Mouse (Mus musculus) hindbrain, postnatal 0 days (tissue): ENCODE results near the gene Lbx1. TPM values are rescaled to one million over a fixed set of nuclear protein-coding genes. Genes with fewer than 3 reads are reported as not detected.

Experiments
- ATAC-seq: fragments of 200-750 bp; cut with Nextera tagmentation; 2 replicates; pipeline ENCODE4 v1.8.0; 2017; ENCODE audit warnings: mild to moderate bottlenecking, moderate TSS enrichment, moderate library complexity
- DNase-seq: peaks from one replicate; pipeline ENCODE4 v3.0.0-alpha.2; 2015; ENCODE audit warnings: low spot score
- H3K27ac ChIP-seq: fragments of 300-500 bp; sonication (generic); 2 replicates; pipeline ENCODE4 v1.5.1; 2014; ENCODE audit warnings: mild to moderate bottlenecking
- H3K27me3 ChIP-seq: fragments of 300-500 bp; sonication (generic); 2 replicates; pipeline ENCODE4 v1.6.1; 2014; ENCODE audit warnings: low read length, mixed read lengths; ENCODE audit not compliant: insufficient read depth
- H3K36me3 ChIP-seq: fragments of 300-500 bp; sonication (generic); 2 replicates; pipeline ENCODE4 v1.6.1; 2014; ENCODE audit warnings: low read length, mixed read lengths; ENCODE audit not compliant: insufficient read depth
- H3K4me1 ChIP-seq: fragments of 300-500 bp; sonication (generic); 2 replicates; pipeline ENCODE4 v1.6.1; 2014; ENCODE audit warnings: antibody characterized with exemption, low read length, mixed read lengths; ENCODE audit not compliant: insufficient read depth
- H3K4me2 ChIP-seq: fragments of 300-500 bp; sonication (generic); 2 replicates; pipeline ENCODE4 v1.6.1; 2014; ENCODE audit warnings: low read depth, mild to moderate bottlenecking, low read length, moderate library complexity, mixed read lengths
- H3K4me3 ChIP-seq: fragments of 300-500 bp; sonication (generic); 2 replicates; pipeline ENCODE4 v1.5.1; 2014; ENCODE audit warnings: low read length
- H3K9ac ChIP-seq: fragments of 300-500 bp; sonication (generic); replicated peaks from 2 replicates; pipeline ENCODE4 v1.6.1; 2014; ENCODE audit warnings: mild to moderate bottlenecking, low read length, moderate library complexity, mixed read lengths
- H3K9me3 ChIP-seq: fragments of 300-500 bp; sonication (generic); 2 replicates; pipeline ENCODE4 v1.6.1; 2016; ENCODE audit warnings: low read length, mixed read lengths
- CTCF ChIP-seq: IDR thresholded peaks from 2 replicates; pipeline ENCODE4 v1.5.1; 2016; ENCODE audit warnings: antibody characterized with exemption, control low read depth, low read depth
- WGBS: fragments of 180-500 bp; shearing (Covaris S2); extraction: QIAGEN DNeasy Blood & Tissue Kit; methylation state at CpG from one replicate; pipeline ENCODE4 v1.1.7; 2014; 5-methylcytosine and 5-hydroxymethylcytosine counted together
- polyA plus RNA-seq: library from polyadenylated mRNA; unstranded; fragments of >200 nt; fragmentation: Nextera tagmentation; extraction: Ambion mirVana; gene quantifications from 2 replicates; pipeline ENCODE4 v1.2.1, GENCODE M21; 2015
- total RNA-seq: library from RNA; depleted of rRNA; stranded (reverse); fragments of >200 nt; gene quantifications from 2 replicates; pipeline ENCODE4 v1.2.3, GENCODE M21; 2014

Lbx1 gene
- total and polyA plus RNA-seq, 2 experiments from 2014 or later = 9.2 to 27.0 TPM

- WGBS = 1% methylated on average over 29 of the region's 29 CpGs
Observed at GRCm38 (mm10) chr19:45220593-45221457, 14.8 kb downstream of the Lbx1 start.

GRCm38 (mm10) chr19:45216240-45216639, 19.4 kb downstream of the Lbx1 start:
- Histone ChIP-seq H3K9ac (no peak overlapping the region), H3K4me1 (no peaks in the 10 kb centered on the region), H3K27ac (no peak overlapping the region), H3K4me2 (no peak overlapping the region), H3K4me3 (no peak overlapping the region), H3K36me3 (no peaks in the 10 kb centered on the region), H3K27me3 (peaks cover 5% of the 10 kb centered on the region), H3K9me3 (no peaks in the 10 kb centered on the region)
- ATAC-seq (peak; percentile 51; the same call in 1 of the 2 replicates), DNase-seq (peak; percentile 71)
- peak; percentile 76 for TF ChIP-seq CTCF
- WGBS = 3% methylated on average over 9 of the region's 9 CpGs

More at GRCm38 (mm10) chr19:45220593-45221457, 14.8 kb downstream of the Lbx1 start:
- DNase-seq = peak; percentile 92
- Histone ChIP-seq H3K9me3 (no peaks in the 10 kb centered on the region), H3K4me3 (peak overlapping the region; percentile 26), H3K27ac (no peak overlapping the region), H3K4me1 (no peaks in the 10 kb centered on the region), H3K27me3 (peaks cover 46% of the 10 kb centered on the region), H3K9ac (no peak overlapping the region), H3K4me2 (peak overlapping the region; percentile 59), H3K36me3 (no peaks in the 10 kb centered on the region)
- ATAC-seq = peak; percentile 68
- peak; percentile 98 for TF ChIP-seq CTCF

GRCm38 (mm10) chr19:45215431-45215830, 20.2 kb downstream of the Lbx1 start:
- 82% methylated on average over 4 of the region's 4 CpGs for WGBS
- TF ChIP-seq CTCF = no peak
- no peak overlapping the region for H3K27ac ChIP-seq

GRCm38 (mm10) chr19:45209776-45210422, 25.7 kb downstream of the Lbx1 start:
- Histone ChIP-seq H3K27ac (no peak overlapping the region), H3K36me3 (no peaks in the 10 kb centered on the region), H3K27me3 (peaks cover 4% of the 10 kb centered on the region; the same call in 1 of the 2 replicates), H3K9ac (no peak overlapping the region), H3K4me3 (no peak overlapping the region), H3K4me2 (no peak overlapping the region), H3K4me1 (no peaks in the 10 kb centered on the region), H3K9me3 (no peaks in the 10 kb centered on the region)
- no peak for ATAC-seq
- DNase-seq = no peak
- TF ChIP-seq CTCF = no peak
- 86% methylated on average over 14 of the region's 14 CpGs for WGBS

More at GRCm38 (mm10) chr19:45215431-45215830, 20.2 kb downstream of the Lbx1 start:
- H3K4me2 ChIP-seq = no peak overlapping the region
- H3K4me1 ChIP-seq = no peaks in the 10 kb centered on the region
- peaks cover 5% of the 10 kb centered on the region for H3K27me3 ChIP-seq
- no peaks in the 10 kb centered on the region for H3K9me3 ChIP-seq
- H3K9ac ChIP-seq = no peak overlapping the region
- DNase-seq (no peak), ATAC-seq (no peak)
- H3K4me3 ChIP-seq = no peak overlapping the region
- H3K36me3 ChIP-seq = no peaks in the 10 kb centered on the region

- no peaks in the 10 kb centered on the region for H3K4me1 ChIP-seq
Observed at GRCm38 (mm10) chr19:45209191-45209590, 26.4 kb downstream of the Lbx1 start.

GRCm38 (mm10) chr19:45208438-45209060, 27.1 kb downstream of the Lbx1 start:
- DNase-seq (no peak), ATAC-seq (no peak)
- H3K9me3 ChIP-seq = no peaks in the 10 kb centered on the region
- H3K36me3 ChIP-seq = no peaks in the 10 kb centered on the region
- H3K4me1 ChIP-seq = no peaks in the 10 kb centered on the region
- no peak for TF ChIP-seq CTCF
- H3K4me2 ChIP-seq = peak overlapping the region; percentile 30
- 23% methylated on average over 22 of the region's 22 CpGs for WGBS
- peaks cover 4% of the 10 kb centered on the region; the same call in 1 of the 2 replicates for H3K27me3 ChIP-seq
- peak overlapping the region; percentile 5; the same call in 1 of the 2 replicates for H3K4me3 ChIP-seq
- H3K9ac ChIP-seq = no peak overlapping the region
- H3K27ac ChIP-seq = no peak overlapping the region

More at GRCm38 (mm10) chr19:45209191-45209590, 26.4 kb downstream of the Lbx1 start:
- DNase-seq (no peak), ATAC-seq (no peak)
- H3K36me3 ChIP-seq = no peaks in the 10 kb centered on the region
- H3K4me3 ChIP-seq = no peak overlapping the region
- no peak for TF ChIP-seq CTCF
- no peak overlapping the region for H3K4me2 ChIP-seq
- WGBS = 74% methylated on average over 1 of the region's 1 CpGs
- no peak overlapping the region for H3K27ac ChIP-seq
- no peak overlapping the region for H3K9ac ChIP-seq
- peaks cover 4% of the 10 kb centered on the region; the same call in 1 of the 2 replicates for H3K27me3 ChIP-seq
- H3K9me3 ChIP-seq = no peaks in the 10 kb centered on the region
